ENCODE assay signal across 9 mouse cellular contexts in the genomic region with DNA sequence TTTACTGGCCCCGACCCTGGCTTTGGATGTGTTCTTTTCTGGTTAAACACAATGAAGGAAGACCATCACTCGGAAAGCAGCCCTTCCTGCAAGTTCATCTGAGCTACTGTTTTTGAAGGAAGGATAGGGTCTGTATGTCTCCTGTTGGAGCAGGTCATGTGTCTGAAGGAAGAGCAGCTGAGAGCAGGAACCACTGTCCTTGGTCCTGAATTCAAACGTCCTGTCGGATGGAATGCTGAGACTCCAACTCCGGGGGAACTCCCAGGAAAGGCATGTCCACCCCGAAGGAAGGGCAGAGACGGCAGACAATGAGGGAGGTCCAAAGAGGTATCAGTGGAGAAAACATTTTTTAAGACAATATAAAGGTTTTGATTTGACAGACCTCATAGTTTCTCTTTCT.
A peak's percentile ranks its signal among the peaks of the same experiment; 100 is the strongest.
DNase-seq lines count a peak whose midpoint lies in the region; ATAC-seq and TF ChIP-seq lines count a peak whose summit lies in the region.
"Had no signal": no experiment of that assay in that cellular context is flagged by ENCODE, and none has a peak within 500 bp of the region (broad histone marks: within the 10 kb centered on the region; RNA-seq: fewer than 3 reads in every experiment).

No protein-coding gene starts in this region.

- no peak for TF ChIP-seq EP300 in heart, adult 2 months (IDR thresholded peaks at IDR 0.05; ENCODE audit: insufficient read depth, low read depth, low read length)

- H3K27me3 ChIP-seq in heart, adult 2 months (ENCODE audit: control insufficient read depth, insufficient read depth, low read length): no peaks in the 10 kb centered on the region
- no peaks in the 10 kb centered on the region for H3K27me3 ChIP-seq in embryonic facial prominence, embryonic 10.5 days (replicated peaks; ENCODE audit: low read depth, poor library complexity, severe bottlenecking)
- H3K27me3 ChIP-seq: forebrain, embryonic 12.5 days had no signal

- DNase-seq in heart, postnatal 4 days: peak; percentile 49
- DNase-seq in heart, adult 2 months: no peak
- peak; percentile 45 for DNase-seq in testis, postnatal 10 days (ENCODE audit: low spot score)
- DNase-seq in testis, postnatal 14 days (ENCODE audit: low spot score): no peak
- DNase-seq in embryonic facial prominence, embryonic 10.5 days (ENCODE audit: low spot score): peak; percentile 53
- DNase-seq in spleen, adult 12 weeks (ENCODE audit: low spot score): no peak
- DNase-seq in layer of hippocampus, postnatal 10 days (ENCODE audit: low spot score in 2 of 2): no peak

- H3K4me1 ChIP-seq in heart, adult 2 months (ENCODE audit: control insufficient read depth, insufficient read depth, low read length): peaks cover 1% of the 10 kb centered on the region; the same call in 1 of the 2 replicates
- H3K4me1 ChIP-seq in embryonic facial prominence, embryonic 10.5 days: no peaks in the 10 kb centered on the region
- H3K4me1 ChIP-seq: forebrain, embryonic 12.5 days had no signal

- TF ChIP-seq POLR2A in heart, adult 2 months (IDR thresholded peaks at IDR 0.05; ENCODE audit: insufficient read depth, low read depth, low read length): no peak

- TF ChIP-seq CTCF in heart, adult 2 months (IDR thresholded peaks at IDR 0.05): no peak

- no peaks in the 10 kb centered on the region for H3K9me3 ChIP-seq in embryonic facial prominence, embryonic 10.5 days
- H3K9me3 ChIP-seq: forebrain, embryonic 12.5 days had no signal

- H3K4me3 ChIP-seq in heart, adult 2 months: no peak overlapping the region
- no peak overlapping the region for H3K4me3 ChIP-seq in embryonic facial prominence, embryonic 10.5 days
- H3K4me3 ChIP-seq: forebrain, embryonic 12.5 days had no signal

- no peak overlapping the region for H3K9ac ChIP-seq in heart, adult 2 months (ENCODE audit: low read depth, low read length)
- H3K9ac ChIP-seq: forebrain, embryonic 12.5 days had no signal

- intact Hi-C loops in heart, adult 2 months (cut with DNase I): no loop called here

- 18% methylated on average over 7 of the region's 7 CpGs for WGBS in heart, adult 2 months
- 33% methylated on average over 7 of the region's 7 CpGs for WGBS in embryonic facial prominence, embryonic 10.5 days

- ATAC-seq in megakaryocyte, adult 5-6 weeks (ENCODE audit: poor library complexity, severe bottlenecking): no peak

- H3K36me3 ChIP-seq in heart, adult 2 months (ENCODE audit: control insufficient read depth, insufficient read depth, low read length): no peaks in the 10 kb centered on the region
- H3K36me3 ChIP-seq in embryonic facial prominence, embryonic 10.5 days (replicated peaks): no peaks in the 10 kb centered on the region
- H3K36me3 ChIP-seq: forebrain, embryonic 12.5 days had no signal

- H3K79me2 ChIP-seq in heart, adult 2 months (replicated peaks; ENCODE audit: control insufficient read depth, insufficient read depth, low read length): no peaks in the 10 kb centered on the region

- no peak overlapping the region for H3K27ac ChIP-seq in heart, adult 2 months
- H3K27ac ChIP-seq in embryonic facial prominence, embryonic 10.5 days (replicated peaks): no peak overlapping the region
- H3K27ac ChIP-seq: forebrain, embryonic 12.5 days had no signal

Comparison
In these comparisons a context has a peak if more than half of its experiments do, and no peak if none do; other contexts are left out.
1. DNase-seq: peak in heart, postnatal 4 days (single experiment), testis, postnatal 10 days (single experiment) and embryonic facial prominence, embryonic 10.5 days (single experiment); none in heart, adult 2 months (0 of 2), testis, postnatal 14 days (single experiment), spleen, adult 12 weeks (single experiment) and layer of hippocampus, postnatal 10 days (0 of 2).